Mouse (Mus musculus): ENCODE measurements at regions not wholly inside any gene's neighbourhood (a gene's known extent, or its start where the extent isn't known, plus 50 kb on each side); places are given as distances from the start of the nearest gene placed in this dataset.

DNA sequence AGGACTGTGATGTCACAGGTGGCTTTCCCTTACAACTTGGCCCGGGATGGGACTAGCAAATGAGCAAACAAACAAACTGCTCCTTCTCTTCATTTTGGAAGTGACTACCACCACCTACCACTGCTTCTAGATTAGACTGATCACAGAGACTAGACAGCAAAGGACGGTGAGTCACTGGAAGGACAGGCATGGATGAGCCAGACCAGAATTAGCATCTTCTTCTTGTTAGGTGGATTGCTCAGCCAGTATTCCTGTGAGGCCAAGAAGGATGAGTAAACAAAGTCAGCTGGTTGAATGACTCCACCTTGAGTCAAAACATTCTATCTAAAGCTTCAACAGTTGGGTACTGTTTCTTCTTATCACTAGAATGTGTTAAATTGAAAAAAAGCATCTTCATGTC lies 385.1 kb upstream of the Mon1b start:
- no peak for DNase-seq (ENCODE audit: low spot score in 2 of 2)

DNA sequence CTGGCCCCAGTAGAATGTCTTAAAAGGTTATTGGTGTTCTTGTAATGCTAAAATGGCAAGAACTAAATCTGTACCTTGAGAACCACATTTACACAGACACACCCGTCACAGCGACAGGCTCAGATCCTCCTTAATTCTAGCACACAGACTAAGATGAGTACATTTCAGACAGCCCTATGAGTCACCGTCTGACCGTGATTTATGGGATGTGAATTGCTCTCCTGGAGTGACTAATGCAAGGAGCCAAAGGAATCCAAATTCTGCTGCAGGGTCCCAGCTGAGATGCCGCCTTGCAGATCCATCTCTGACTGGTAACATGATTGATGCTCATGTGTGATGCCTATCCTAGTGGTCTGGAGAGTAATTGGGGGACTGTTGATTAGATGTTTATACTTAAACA lies 381.3 kb upstream of the Mon1b start:
- peak; percentile 25 to 31 for DNase-seq (ENCODE audit: low spot score in 2 of 2)

DNA sequence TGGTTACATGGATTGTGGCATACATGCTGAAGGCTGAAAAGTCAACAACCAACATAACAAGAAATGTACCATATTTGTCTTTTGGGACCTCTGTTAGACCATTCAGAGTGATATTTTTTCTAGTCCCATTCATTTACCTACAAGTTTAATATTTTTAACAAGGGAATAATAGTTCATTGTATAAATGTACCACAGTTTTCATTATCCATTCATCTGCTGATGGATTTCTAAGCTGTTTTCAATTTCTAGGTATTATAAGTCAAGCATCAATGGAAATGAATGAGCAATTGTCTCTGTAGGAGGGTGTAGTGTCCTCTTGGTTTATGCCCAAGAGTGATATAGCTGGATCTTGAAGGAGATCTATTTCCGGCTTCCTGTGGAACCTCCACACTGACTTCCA lies 375.9 kb upstream of the Mon1b start:
- DNase-seq (ENCODE audit: low spot score in 2 of 2) = no peak

DNA sequence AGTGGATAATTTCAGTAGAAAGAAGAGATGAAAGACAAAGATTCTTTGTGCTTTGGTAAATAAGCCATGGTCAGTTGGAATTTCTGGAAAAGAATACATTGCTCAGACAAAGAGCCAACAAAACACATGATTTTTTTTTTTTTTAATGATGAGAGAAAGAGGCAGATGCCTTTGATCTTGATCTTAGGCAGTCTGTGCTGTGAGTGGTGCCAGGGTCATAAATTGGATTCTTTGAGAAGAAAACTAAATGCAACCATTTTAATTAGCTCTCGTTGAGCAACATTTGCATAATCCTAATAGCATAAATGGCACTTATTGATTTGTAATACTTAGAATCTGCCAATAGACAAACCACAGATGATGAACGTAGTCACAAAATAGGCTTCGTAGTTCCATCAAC lies 372.1 kb upstream of the Mon1b start:
- no peak for DNase-seq (ENCODE audit: low spot score in 2 of 2)

DNA sequence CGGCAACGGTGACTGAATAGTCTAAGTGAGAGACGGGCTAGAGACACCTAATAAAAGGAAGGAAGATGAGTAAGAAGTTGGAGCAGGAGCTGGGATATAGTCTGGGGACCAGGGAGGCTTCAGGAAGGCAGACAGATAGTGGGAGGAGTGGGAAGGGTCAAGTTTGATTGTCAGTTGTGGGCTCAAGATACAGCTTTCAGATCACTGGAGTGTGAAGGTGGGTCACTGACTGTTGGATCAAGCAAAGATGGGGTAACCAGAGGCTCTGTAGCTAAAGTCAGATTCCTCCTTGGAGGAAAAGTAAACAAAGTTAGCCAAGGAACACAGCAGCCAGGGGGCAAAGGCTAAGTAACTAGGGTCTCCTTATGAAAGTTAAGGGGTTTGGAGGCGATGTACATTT lies 364.1 kb upstream of the Mon1b start:
- no peak for DNase-seq (ENCODE audit: low spot score in 2 of 2)

DNA sequence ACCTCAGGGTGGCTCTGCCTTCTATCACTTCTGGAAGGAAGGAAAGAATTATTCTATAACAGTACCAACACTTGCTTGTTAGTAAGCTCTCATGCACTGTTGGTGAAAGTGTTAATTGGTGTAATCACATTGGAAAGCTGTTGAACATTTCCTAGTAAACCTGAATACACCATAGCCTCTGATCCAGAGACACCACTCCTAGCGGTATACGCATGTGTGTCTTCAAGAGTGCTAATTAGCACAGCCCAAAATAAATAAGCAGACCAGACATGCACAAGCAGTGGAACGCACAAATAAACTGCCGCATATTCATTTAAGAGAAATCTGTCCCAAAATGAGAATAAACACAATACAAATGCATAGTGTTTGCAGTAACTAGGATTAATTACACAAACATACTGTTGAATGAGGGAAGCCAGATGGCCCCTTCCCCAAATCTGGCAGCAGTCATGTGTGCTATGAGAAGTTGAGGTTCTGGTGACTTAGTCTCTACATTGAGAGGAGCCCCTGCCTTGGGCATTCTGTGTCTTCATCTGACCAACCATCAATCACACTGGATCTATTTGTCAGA lies 335.0 kb upstream of the Mon1b start:
- no peak for DNase-seq (ENCODE audit: low spot score in 2 of 2)

DNA sequence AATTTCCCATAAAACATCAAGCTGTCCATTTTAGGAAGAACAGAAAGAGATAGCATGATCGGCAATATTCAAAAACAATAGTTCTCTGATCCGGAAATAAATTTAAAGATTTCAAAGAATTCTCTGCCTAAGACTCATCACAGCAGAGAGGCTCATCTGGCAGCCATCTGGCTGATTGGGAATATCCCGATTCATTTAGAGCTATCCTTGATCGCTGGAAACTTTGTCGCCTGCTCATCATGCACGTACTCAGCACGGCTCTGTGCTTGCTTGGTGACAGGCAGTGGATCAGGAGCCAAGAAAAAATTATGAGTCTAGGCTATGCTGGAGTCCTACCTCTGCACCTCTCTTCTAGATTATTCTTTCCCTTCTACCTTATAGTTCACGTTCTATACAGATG lies 332.0 kb upstream of the Mon1b start:
- no peak for DNase-seq (ENCODE audit: low spot score in 2 of 2)

DNA sequence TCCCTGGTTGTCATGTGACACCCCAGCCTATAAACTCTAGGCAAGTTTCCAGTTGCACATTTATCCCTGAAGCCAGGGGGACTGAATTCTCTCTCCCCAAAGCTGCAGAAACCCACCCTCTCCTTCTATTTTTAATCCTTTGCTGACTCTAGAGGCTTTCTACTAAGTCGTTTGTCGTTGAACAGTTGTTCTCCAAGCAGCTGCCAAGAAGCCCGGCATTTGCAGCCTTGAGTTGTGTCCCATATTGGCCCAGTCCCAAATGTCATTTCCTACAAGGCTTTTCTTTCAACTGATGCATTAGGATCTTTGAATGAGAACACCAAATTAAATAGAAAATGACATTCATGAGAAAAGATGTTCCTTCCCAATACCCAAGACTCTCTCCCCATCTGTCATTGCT lies 318.2 kb upstream of the Mon1b start:
- no peak for DNase-seq (ENCODE audit: low spot score in 2 of 2)

DNA sequence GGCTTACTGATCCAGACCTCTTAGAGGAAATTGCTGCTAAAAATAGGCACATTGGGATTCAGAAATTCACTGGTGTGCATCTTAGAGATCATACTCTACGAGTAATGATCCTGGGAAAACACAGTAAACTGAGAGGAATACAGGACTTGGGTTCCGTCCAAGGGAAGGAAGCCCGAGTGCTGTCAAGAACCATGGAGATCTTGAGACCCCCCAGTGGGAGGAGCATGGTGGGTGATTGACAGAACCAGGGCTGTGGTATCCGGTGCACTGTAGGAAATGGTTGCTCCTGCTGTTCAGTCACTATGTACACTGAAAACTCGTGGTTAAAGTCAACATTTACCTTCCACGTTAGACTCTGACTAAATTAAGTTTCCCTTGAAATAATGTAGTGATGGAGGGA lies 303.8 kb upstream of the Mon1b start:
- DNase-seq (ENCODE audit: low spot score in 2 of 2) = no peak

DNA sequence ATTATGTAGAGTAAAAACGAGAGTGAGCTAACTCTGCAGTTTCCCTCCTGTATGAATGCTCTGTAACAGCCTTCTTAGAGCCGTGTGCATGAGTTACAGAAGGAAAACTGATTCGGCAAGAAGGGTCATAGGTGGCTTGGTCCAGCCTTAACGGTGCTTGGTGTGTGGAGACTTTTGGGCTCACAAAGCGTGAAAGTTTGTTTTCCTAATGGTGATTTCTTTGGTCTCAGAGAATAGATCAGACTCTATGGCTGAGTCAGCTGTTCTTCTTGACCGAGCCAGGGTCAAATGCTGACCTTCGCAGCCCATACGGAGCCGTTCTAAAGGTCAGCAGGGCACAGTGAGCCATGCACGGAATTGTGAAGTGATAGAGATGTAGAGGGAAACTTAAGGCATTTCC lies 294.1 kb upstream of the Mon1b start:
- no peak for DNase-seq (ENCODE audit: low spot score in 2 of 2)

DNA sequence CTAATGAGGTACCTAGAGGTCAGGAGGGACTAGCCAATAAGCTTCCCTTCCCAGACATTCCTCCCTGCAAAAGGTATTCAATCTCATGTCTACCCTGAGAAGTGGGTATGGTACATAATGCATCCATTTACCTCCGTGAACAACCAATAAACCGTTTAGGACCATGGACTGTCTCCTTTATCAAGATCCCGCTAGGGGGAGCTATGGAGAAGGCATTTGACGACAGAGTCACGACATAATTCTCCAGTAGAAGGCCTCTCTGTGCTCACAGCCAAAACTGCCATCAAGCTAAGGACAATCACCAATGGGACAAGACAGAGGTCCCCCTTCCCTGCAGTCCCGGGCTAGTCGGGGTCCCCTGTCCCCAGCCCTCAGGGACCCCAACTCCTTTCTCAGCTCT lies 273.5 kb upstream of the Mon1b start:
- DNase-seq (ENCODE audit: low spot score in 2 of 2) = no peak

DNA sequence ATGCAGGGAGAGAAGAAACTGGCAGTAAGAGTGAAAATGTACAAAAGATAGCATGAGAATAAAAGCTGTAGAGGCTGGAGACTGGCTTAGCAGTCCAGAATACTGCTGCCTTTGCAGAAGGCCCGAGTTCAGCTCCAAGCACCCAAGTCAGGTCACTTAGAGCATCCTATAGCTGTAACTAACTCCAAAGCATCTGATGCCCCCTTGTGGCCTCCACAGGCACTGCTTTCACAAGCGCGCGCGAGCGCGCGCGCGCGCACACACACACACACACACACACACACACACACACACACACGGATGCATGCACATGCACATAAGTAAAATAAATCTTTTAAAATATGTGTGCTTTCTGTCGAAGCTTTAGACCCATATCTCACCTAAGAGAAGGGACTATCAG lies 271.2 kb upstream of the Mon1b start:
- DNase-seq (ENCODE audit: low spot score in 2 of 2) = no peak

DNA sequence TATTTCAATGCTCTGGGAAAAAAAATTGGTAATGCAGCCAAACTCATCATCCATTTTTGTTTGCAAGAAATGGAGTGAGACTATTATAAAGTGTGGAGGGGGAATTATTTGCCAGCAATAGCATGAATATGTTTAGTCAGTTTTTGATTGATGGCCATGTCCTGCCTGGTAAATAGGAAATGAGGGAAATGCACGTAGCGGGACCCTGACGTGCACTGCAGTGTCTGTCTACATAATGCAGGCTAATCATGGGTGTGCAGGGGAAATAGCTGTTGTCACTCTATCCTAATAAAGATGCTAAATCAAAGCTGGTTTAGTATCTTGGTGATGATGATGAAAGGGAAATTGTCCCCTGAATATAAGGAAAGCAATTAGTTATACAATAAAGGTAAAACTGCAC lies 251.9 kb upstream of the Mon1b start:
- no peak for DNase-seq (ENCODE audit: low spot score in 2 of 2)

DNA sequence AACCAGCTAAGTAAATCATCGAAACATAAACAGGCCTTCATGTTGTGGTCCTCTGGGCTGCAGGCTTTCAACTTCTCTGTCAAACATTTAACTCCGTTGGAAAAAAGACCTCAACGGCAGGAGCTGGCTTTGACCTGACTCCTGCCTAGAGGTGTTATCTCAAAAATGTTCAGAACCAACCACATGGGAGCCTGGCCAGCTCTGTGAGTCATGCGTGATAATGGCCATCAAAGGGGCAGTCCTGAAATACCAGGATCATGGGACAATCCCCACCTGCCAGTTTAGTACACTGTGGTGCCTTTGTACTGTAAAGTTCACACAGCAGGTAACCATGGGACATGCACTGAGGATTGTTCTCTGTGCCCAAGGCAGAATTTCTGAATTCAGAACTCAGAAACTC lies 251.4 kb upstream of the Mon1b start:
- no peak for DNase-seq (ENCODE audit: low spot score in 2 of 2)

DNA sequence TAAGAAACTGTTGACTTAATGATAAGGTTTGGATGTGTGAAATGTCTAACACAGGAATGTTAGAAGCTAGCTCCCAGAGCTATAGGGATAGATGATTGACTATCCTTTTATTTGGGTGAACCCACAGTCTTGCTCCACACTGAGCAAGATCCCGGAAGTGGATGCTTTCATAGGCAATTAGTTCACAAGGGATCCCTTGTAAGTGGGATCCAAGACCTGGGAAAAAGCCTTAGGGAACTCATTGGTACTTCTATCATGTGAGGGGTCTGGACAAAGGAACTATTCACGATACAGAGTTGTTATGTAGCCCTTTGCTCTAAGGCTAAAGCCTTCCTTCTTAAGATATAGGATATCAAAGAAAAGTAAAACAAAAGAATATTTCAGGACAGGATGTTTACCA lies 245.9 kb upstream of the Mon1b start:
- DNase-seq (ENCODE audit: low spot score in 2 of 2) = no peak

DNA sequence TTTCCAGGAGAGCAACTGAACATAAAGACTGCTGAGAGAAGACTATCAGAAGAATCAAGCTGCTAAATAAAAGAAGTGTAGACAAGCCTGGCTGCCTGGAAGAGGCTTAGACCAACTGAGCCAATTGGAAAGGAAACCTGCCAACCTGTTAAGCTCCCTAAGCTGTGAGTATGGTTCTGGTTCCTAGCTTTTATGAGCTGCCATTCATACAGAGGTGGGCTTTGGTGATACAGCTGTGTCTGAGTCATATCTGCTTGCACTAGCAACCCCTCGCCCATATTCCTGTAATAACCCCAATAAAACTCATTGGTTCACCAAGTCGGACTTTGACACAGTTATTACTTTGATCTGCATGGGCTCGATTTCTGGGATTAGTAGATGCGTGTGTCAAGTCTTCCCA lies 245.3 kb upstream of the Mon1b start:
- DNase-seq (ENCODE audit: low spot score in 2 of 2) = no peak

DNA sequence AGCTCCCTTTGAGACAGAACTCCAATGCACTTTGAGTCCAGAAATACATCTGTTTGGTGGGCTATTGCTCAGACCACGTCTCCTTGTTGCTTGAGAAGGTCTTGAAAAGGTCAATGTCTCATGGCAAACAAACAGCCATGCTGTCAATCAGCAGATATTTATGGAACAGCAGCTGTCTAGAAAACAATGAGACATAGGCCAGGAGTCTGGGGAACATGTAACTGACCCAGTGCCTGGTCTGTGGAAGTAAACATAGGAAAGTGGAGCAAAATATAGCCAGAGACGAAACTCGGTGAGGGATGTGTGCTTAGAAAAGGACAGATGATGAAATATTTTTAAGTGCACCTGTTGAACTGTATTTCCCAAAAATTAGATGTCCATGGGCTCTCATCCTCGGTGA lies 241.1 kb upstream of the Mon1b start:
- DNase-seq (ENCODE audit: low spot score in 2 of 2) = no peak

DNA sequence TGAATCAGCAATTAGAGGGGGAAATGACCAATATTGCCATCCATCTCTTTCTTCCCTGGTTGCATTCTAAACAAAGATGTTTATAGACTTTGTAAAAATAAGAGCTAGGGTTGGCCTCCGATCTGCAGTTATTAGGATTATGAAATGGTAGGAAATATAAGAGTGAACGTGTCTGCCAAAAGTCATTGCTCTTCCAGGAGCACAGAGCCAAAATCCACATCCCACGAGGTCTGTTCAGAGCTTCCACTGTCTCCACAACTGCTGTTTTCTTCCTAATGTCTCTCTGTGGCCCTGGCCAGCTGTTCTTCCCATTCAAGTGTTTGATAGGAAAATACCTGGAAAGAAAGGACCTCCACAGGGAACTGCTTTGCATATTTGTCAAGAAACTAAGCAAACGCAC lies 230.2 kb upstream of the Mon1b start:
- DNase-seq (ENCODE audit: low spot score in 2 of 2) = no peak

DNA sequence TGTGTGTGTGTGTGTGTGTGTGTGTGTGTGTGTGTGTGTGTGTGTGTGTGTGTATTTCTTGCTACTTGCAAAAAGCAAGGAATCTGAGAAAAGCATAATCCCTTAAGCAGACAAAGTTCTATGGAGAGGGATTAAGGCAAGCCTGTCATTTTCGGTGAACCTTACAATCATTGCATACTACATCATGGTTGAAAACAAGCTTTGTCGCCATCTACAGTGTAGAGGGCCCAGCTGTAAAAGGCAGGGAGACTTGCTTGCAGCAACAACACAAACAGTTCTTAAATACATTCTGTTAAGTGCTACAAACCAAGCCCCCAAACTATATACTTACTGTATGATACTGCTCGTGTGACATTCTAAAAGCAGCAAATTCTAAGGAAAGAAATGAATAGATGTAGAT lies 216.0 kb upstream of the Mon1b start:
- peak in 1 of 2 experiments; percentile 23 for DNase-seq (ENCODE audit: low spot score in 2 of 2)

DNA sequence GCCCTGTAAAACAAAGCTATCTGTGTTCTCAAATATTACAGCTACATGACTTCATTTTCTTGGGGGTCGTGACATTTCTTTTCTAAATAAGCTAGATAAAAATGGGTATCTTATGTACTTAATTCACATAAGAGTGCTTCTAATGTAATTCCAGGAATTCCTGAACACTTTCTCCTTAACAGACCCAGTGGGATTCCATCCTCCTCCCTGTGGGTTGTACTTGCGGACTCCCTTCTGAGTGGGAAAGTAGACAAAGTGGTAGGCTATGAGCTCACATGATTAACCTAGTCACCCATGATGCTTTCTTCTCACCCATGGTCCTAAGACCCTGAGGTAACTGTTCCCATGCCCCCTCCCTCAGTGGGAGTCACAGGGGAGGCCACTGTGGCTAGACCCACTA lies 212.7 kb upstream of the Mon1b start:
- no peak for DNase-seq (ENCODE audit: low spot score in 2 of 2)

DNA sequence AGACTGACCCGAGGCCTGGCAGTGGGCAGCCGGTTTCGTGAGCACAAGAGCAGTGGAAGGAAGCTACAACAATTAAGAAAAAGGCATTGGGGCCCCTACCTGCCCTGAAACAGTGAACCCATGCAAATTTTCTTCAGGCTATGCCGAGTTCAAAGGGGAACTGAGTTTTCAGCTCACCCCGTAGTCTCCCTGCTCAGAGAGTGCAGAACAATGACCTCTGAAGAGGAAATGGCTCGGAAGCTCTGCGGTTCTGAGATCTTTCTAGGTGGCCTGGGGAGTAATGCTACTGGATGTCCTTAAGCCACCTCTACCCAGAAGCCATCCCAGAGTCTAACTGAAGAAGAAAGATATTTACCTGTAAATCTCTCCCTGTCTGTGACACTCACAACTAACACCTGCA lies 196.3 kb upstream of the Mon1b start:
- DNase-seq (ENCODE audit: low spot score in 2 of 2) = no peak

DNA sequence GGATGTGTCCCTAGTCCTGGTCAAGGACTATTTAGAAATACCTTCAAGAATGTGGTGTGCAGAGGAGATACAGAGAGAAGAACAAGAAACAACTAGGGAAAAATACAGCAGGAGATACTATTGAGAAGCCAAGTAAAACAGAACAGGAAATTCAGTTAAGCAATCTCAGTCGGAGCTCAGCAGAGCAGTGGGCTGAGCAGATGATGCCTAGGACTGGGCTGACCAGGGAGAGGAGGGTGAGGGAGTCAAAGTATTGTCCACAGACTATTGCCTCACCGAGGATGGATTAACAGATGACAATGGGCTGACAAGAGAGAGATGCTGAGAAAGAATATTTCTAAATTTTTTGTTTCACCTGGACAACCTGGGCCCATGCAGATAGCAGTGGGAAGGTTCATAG lies 181.4 kb upstream of the Mon1b start:
- DNase-seq (ENCODE audit: low spot score in 2 of 2) = no peak

DNA sequence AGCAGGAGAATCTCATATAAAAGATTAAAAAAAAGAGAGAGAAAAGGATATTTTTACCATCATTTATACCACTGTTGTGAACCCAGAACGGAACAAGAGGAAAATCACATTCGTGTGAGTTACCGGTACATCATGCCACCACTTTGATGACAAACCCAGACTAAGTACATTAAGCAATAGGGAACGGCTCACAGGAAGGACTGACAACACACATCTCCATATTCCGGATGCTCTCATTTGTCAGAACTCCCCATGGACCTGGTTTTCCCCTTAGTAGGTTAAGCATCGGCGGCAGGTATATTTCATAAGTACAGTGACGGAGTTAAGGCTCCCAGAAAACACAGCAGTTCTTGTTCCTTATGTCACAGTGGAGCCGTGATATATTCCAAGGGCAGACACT lies 170.8 kb upstream of the Mon1b start:
- no peak for DNase-seq (ENCODE audit: low spot score in 2 of 2)

DNA sequence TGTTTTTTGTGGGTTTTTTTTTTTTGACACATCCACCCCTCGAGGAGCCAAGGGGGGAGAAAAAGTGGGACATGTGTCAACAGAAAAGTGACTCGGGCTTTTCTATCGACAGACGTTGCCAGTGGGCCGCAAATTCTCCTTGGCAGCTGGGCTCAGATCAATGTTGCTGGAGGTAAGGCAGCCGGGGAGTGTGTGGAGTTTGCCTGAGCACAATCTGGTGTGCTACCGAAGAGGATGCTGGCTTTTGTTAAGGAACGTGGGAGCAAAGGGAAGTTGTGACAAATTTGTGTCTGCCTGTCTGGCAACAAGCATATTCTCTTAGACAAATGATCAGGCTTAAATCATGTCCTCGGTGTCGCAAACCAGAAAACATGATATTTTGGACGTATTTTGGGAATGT lies 170.2 kb upstream of the Mon1b start:
- DNase-seq (ENCODE audit: low spot score in 2 of 2) = peak; percentile 13 to 24

DNA sequence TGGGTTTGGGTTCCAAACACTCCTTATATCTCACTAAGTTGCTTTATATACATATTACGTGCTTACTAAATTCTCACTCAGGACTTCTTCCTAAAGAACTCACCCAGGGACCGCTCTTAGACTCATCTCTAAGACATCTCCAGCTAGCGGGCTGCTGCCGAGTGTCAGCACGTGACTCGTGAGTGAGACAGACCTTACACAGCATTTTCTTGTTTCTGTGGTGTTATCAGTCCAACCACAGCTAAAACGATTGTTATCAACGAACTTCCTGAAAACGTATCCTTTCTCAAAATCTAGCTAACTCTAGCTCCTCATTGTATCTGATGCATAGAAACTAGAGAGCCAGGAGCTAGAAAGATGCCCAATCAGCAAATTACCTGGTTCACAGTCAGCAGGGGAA lies 168.7 kb upstream of the Mon1b start:
- no peak for DNase-seq (ENCODE audit: low spot score in 2 of 2)

Data from frontal cortex, postnatal 36 days (tissue).